Mouse (Mus musculus) small intestine, adult 2 months (tissue): ENCODE results near the gene Lrrc43.

Experiments used
- CTCF ChIP-seq: fragments of 200-500 bp; IDR thresholded peaks from 2 replicates; pipeline ENCODE4 v1.5.1; 2012; ENCODE audit warnings: low read depth, mild to moderate bottlenecking, control low read depth, inconsistent platforms, low read length, moderate library complexity, mixed read lengths; ENCODE audit not compliant: insufficient replicate concordance, insufficient read length; ENCODE audit errors: extremely low read depth
- POLR2A ChIP-seq: fragments of 200-500 bp; IDR thresholded peaks from 2 replicates; pipeline ENCODE4 v1.6.1; 2012; ENCODE audit warnings: low read depth, mild to moderate bottlenecking, control low read depth, inconsistent platforms, low read length, moderate library complexity

DNA sequence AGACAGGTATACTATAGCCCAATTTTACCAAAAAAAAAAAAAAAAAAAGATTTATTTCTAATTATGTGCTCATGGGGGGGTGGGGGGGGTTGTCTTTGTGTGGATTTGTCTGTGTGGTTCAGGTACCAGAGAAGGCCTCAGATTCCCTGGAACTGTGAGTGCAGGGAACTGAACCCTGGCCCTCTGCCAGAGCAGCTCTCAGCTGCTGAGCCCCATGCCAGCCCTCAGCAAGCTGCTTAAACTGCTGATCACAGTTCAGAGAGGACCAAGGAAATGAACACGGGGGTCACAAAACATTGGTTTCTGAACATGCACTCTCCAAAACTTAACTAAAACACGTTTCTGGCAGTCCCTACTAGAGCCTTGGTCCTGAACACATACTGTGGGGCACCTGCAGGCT lies 67.3 kb downstream of the Lrrc43 start:
- no peak for TF ChIP-seq POLR2A
- no peak for TF ChIP-seq CTCF
